Mouse (Mus musculus) lung, adult 2 months (tissue): ENCODE data around the gene Gpr108. TPM values are rescaled to one million over a fixed set of nuclear protein-coding genes. Genes with fewer than 3 reads are reported as not detected.
A peak's percentile ranks its signal among the peaks of the same experiment; 100 is the strongest.

Source experiments
- DNase-seq: peaks from one replicate; pipeline ENCODE4 v3.0.0; 2022
- H3K4me1 ChIP-seq: fragments of 200-500 bp; 2 replicates; pipeline ENCODE4 v1.6.1; 2011; ENCODE audit warnings: low read length; ENCODE audit not compliant: control insufficient read depth, insufficient read depth
- H3K4me3 ChIP-seq: fragments of 200-500 bp; replicated peaks from 2 replicates; pipeline ENCODE3; 2011; ENCODE audit warnings: low read depth, mild to moderate bottlenecking, control low read depth, low read length; ENCODE audit errors: extremely low read depth
- CTCF ChIP-seq: fragments of 200-500 bp; IDR thresholded peaks from 2 replicates; pipeline ENCODE4 v1.5.1; 2011; ENCODE audit warnings: mild to moderate bottlenecking, low read length, control low read depth; ENCODE audit not compliant: insufficient read depth
- POLR2A ChIP-seq: fragments of 200-500 bp; IDR thresholded peaks from 2 replicates; pipeline ENCODE4 v1.6.1; 2011; ENCODE audit warnings: low read depth, mild to moderate bottlenecking, control low read depth, low read length, borderline replicate concordance; ENCODE audit errors: extremely low read depth
- WGBS: fragments of 180-500 bp; shearing (Covaris S2); methylation state at CpG from one replicate; pipeline ENCODE4 v1.1.7; 2018; 5-methylcytosine and 5-hydroxymethylcytosine counted together
- polyA plus RNA-seq: library from polyadenylated mRNA; depleted of rRNA; stranded (reverse); fragments of >200 nt; gene quantifications from 2 replicates; pipeline ENCODE4 v1.2.3, GENCODE M21; 2012

The Gpr108 gene
- polyA plus RNA-seq, 1 experiment: 68.2 TPM

DNA sequence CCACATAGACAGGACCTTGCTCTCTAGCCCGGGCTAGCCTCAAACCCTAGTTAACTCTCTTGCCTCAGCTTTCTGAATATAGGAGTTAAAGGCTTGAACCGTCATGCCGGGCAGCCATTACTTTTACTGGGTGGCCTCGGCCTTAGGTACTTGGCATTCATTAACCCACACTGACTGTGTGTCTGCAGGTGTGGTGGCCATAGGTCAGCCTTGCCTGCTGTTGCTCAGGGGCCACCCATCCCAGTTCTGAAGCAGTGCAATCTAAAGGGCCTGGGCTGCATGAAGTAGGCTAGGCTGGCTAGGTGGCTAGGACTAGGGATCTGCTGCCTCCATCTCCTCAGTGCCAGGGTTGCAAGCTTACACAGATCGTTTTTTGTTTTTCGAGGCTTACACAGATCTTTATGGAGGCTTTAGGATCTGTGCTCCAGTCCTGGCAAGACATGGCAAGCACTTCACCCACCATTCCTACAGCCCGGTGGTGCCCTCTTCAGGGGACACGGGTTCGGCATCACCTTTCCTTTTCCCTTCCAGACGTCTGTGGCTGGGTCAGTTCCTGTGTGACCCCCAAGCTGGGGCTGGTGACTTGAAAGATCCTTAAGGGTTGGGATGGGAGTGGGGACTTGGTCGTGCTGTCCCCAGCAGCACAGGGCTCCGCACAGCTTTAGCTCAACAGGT, 13.9 kb downstream of the Gpr108 start:
- TF ChIP-seq CTCF: no peak
- no peak for TF ChIP-seq POLR2A
- 79% methylated on average over 12 of the region's 12 CpGs for WGBS
- Histone ChIP-seq H3K4me1 (peaks cover 8% of the 10 kb centered on the region), H3K4me3 (no peak overlapping the region)
- DNase-seq: no peak

DNA sequence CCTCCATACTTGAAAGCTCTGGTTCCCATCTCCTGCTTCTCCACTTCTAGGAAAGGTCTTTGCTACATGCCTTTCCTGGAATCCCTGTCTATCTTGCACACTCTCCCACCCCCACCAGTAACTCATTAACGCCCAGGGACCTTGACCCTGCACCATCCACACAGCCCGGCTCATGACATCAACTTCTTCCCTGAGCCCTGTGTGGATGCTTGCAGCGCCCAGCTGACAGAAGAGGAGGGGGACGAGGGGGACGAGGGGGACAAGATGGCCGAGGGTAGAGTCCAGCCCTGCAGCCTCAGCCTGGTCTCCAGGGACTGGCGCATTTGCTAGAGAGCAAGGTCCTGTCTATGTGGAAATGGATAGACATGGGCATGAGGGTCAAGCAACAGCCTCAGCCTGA, 15.2 kb downstream of the Gpr108 start:
- no peak for TF ChIP-seq CTCF
- 0 out of 2 replicates have a peak, but pooled peaks have one; percentile 3 for TF ChIP-seq POLR2A
- Histone ChIP-seq H3K4me1 (peaks cover 12% of the 10 kb centered on the region), H3K4me3 (no peak overlapping the region)
- WGBS: 32% methylated on average over 7 of the region's 7 CpGs
- DNase-seq: no peak

DNA sequence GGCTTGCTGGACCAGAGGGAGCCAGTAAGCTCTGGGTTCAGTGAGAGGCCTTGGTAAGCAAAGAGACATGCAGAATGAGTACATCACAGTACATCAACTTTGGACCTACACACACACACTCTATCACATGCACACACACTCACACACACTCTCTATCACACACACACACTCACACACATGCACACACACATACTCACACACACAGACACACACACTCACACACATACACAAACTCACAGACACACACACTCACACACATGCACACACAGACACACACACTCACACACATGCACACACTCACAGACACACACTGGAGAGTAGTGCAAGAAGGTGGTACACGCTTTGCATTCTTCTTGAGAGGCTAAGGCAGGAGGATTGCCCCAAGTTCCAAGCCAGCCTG, 16.0 kb downstream of the Gpr108 start:
- peaks cover 12% of the 10 kb centered on the region for H3K4me1 ChIP-seq
- WGBS: 89% methylated on average over 1 of the region's 1 CpGs
- TF ChIP-seq CTCF (no peak), POLR2A (no peak)
- no peak overlapping the region for H3K4me3 ChIP-seq
- DNase-seq: no peak

DNA sequence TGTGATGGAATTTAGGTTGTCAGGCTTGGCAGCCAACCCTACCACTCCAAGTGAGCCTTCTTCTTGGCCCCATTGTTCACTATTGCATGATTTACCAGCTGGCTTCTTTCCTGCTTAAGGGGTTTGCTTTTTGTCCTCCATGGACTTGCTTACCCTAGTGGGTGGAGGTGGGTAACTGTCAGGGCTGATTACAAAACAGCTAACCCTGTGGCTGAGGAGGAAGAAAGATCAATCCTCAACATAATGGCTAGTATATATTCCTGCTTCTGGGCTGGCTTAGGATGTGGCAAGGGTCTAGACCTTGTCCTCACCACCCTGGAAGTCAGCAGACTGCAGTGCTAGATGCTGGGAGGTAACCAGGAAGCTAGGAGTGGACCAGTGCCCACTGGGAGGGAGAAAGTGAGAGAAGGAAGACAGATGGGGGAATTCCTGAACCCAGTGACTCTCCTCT, 16.9 kb downstream of the Gpr108 start:
- peaks cover 12% of the 10 kb centered on the region for H3K4me1 ChIP-seq
- TF ChIP-seq POLR2A (no peak), CTCF (no peak)
- H3K4me3 ChIP-seq: no peak overlapping the region
- DNase-seq: peak; percentile 25

DNA sequence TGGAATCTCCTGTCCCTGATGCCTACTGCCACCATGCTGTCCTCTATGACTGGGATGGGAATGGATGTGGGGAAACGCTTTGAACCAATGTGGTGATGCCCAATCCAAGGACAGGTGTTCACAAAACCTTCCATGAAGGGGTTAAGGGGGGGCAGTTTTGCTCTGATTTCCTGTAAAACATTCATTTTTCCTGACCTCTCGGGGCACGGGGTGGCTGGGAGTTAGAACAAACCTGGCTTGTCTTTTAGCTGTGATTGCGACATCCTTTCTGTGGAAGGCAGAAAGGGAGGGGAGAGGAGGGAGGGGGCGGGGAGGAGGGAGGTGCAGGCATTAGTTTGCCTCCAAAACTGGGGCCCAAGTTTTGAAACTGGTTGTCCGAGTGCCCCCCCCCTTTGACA, 17.5 kb downstream of the Gpr108 start:
- Histone ChIP-seq H3K4me3 (no peak overlapping the region), H3K4me1 (peaks cover 12% of the 10 kb centered on the region)
- 25% methylated on average over 5 of the region's 6 CpGs for WGBS
- TF ChIP-seq CTCF (no peak), POLR2A (no peak)
- DNase-seq: peak; percentile 42

DNA sequence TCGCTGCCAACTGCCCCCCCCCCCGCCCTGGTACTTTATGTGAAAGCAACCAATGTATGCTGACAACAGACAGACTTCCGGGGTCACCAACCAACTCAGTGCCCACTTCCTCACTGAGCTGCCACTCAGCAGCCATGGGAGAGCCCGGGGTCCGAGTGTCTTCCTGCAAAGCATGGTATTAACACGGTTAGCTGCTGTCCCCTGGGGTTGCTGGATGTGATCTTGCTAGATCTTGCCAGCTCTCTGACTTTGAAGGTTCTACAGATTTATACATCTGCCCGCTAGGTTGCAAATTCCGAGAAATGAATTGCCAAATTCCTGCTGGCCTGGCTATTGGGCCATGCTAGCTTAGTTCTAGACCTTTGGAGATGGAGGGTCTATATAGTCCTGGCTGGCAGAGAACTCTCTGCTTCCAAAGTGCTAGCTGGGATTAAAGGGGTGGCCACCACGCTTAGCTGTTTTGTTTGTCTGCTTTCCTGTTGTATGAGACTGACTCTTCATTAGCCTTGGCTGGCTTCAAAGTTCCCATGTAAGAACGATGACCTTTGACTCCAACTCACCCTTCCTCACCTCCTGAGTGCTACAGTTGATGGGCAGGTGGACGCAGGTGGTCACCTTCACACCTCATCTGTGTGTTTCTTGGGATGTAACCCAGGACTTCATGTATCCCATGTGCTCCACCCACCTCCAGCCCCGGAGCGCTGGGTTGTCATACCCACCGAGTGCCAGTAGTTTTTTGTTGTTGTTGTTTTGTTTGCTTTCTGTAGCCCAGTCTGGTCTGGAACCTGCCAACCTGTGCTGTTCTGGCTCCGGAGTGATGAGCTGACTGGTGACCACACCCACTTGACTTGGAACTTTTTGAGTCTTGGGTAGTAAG, 18.2 kb downstream of the Gpr108 start:
- no peak for TF ChIP-seq CTCF
- no peak for DNase-seq
- WGBS: 64% methylated on average over 15 of the region's 15 CpGs
- Histone ChIP-seq H3K4me1 (peaks cover 12% of the 10 kb centered on the region), H3K4me3 (no peak overlapping the region)

DNA sequence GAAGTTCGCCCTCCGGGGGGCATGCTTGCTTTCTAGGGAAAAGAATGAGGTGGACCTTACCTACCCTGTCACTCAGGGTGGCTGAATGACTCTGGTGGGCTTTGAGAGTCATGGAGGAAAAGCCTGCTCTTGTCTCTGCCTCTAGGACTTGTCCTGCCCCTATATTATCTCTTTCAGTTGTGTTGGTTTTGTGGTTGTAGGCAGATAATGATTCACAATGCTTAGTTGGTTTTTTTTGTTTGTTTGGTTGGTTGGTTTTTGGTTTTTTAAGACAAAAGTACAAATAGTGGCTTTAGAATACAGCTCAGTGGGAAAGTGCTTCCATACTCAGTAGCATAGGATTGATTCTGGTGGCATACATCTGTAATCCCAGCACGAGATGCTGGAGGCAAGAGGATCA, 19.4 kb downstream of the Gpr108 start:
- Histone ChIP-seq H3K4me3 (no peak overlapping the region), H3K4me1 (peaks cover 12% of the 10 kb centered on the region)
- TF ChIP-seq POLR2A (no peak), CTCF (no peak)
- WGBS: 74% methylated on average over 3 of the region's 3 CpGs
- DNase-seq: no peak

DNA sequence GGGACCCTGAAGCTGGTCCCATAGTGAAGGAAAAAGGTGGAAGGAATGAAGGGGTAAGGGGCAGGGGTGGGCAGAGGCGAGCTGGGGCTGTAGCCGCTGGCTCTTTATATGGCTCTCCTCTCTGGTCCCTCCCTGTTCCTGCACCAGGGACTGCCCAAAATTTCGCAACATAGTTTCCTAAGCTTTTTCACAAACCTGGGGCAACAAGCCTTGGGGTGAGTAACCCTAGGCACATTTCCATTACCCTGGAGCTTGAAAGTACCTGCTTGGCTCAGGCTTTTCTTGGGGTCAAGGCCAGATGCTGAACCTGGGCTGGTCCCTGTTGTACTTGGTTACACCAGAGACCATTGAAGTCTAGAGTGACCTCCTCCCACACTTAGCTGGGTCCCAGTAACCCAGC, 20.2 kb downstream of the Gpr108 start, which contains the start of gene C3:
C3 (minus strand) TSS at position 123 of the 400 bp plus-strand sequence.
- 37% methylated on average over 3 of the region's 3 CpGs for WGBS

DNA sequence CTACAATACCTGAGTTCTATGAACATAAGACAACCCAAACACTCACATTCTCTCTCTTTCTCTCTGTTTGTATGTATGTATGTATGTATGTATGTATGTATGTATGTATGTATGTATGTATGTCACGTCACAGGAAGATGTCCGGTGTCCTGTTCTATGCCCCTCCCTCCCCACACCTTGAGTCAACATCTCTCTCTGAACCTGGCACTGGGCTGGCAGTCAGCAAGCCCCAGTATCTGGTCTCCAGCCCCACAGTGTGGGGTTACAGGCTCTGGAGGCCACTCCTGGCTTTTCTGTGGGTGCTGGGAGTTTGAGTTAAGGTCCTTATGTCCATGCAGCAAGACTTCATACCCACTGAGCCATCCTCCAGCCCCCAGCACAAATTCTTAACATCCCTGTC, 20.8 kb downstream of the Gpr108 start:
- Histone ChIP-seq H3K4me3 (peak overlapping the region; percentile 64), H3K4me1 (peaks cover 12% of the 10 kb centered on the region)
- 81% methylated on average over 2 of the region's 2 CpGs for WGBS
- no peak for TF ChIP-seq CTCF
- no peak for TF ChIP-seq POLR2A
- DNase-seq: no peak

More for the DNA sequence above, 20.2 kb downstream of the Gpr108 start, which contains the start of gene C3:
- Histone ChIP-seq H3K4me3 (peak within 1 kb of the TSS; percentile 64), H3K4me1 (peaks cover 12% of the 10 kb centered on the region)
- TF ChIP-seq CTCF (no peak), POLR2A (peak; percentile 44; the same call in 1 of the 2 replicates)
- DNase-seq: peak; percentile 65
